Mouse (Mus musculus) left cerebral cortex, postnatal 4 days (tissue): ENCODE data around the gene Fus. TPM values are rescaled to one million over a fixed set of nuclear protein-coding genes. Genes with fewer than 3 reads are reported as not detected.
"Not testable (repeated sequence)": the region's sequence is repeated elsewhere in the genome, so short reads cannot be mapped to it uniquely, and the experiment has no call there.

ENCODE experiments used
- DNase-seq: peaks from one replicate; pipeline ENCODE4 v3.0.0-alpha.2; 2022
- intact Hi-C: fragments of 180-260 bp; cut with DNase I; formaldehyde crosslinking; loops from one replicate; pipeline ENCODE4 v1.15.1; 2025
- total RNA-seq, 2 experiments: library from RNA; stranded (reverse); gene quantifications; 2 replicates each; pipeline ENCODE4 v1.2.3; 2021

The Fus gene
- total RNA-seq, 2 experiments from 2014 or later, result 504 to 524 TPM

DNA sequence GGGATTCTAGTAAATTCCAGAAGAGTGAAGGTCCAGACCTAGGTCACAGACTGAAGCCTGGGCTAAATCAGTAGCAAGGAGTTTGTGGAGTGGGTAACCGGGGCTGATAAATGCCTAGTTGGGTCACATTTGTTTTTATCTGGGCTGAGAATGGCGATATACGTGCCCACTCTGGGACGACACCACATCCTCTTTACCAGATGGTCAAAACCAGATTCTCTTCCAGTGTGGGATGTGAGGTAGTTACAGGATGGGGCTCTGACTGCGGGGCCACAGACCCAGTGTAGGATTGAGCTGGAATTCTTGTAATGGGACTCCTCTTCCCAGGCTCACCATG, 36.9 kb downstream of the Fus start:
- DNase-seq, result no peak
- intact Hi-C loops, result no loop called here

DNA sequence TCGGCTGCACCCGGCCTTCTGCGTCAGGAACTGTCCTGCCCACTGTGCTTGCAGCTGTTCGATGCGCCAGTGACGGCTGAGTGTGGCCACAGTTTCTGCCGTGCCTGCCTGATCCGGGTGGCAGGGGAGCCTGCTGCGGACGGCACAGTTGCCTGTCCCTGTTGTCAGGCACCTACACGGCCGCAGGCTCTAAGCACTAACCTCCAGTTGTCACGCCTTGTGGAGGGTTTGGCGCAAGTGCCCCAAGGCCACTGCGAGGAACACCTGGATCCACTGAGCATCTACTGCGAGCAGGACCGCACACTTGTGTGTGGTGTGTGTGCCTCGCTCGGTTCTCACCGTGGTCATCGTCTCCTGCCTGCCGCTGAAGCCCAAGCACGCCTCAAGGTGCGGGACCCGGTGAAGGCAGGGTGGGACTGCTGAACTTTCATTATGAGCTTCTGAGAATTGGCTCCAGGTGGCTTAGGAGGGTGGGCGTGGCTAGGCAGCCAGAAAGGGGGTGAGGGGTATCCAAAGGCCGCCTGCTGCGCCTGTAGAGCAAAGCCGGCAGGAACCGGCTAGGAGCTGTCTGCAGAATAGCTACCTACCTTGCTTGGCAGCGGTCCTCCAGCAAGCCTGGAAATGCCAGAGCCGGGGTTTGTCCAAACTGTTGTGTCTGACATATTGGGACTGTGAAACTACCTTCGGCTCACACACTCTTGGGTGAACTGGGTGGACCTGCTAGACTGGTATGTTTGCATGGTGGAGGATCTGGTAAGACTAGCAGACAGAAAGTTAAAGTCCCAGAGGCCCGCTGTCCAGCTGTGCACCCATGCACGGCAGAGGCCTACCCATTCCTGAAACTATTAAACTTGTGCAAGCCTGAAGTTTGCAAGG, 37.5 kb downstream of the Fus start:
- DNase-seq, result no peak
- intact Hi-C loops, result no loop called here

DNA sequence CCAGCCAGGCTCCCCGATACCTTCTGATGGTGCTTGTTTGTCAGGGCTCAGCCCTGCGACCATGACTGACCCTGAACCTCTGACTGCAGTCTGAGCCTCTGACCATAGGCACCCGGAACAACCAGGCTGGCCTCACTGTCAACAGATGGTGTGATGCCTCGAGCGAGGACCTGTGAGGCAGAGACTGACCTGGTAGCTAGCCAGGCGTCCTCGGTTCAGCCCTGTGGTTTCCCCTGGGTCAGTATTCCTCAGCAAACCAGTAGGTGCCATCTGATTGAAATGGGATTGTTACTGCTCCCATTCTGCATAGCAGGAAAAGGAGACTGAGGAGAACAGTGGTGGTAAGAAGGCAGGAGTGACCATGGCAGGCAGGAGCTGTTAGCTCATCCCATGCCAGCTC, 38.9 kb downstream of the Fus start:
- intact Hi-C loops, result no loop called here

GRCm38 (mm10) chr7:128009715-128010340, 42.6 kb downstream of the Fus start:
- intact Hi-C loops, result no loop called here
- DNase-seq, result no peak

More for the DNA sequence above, 38.9 kb downstream of the Fus start:
- no peak for DNase-seq

DNA sequence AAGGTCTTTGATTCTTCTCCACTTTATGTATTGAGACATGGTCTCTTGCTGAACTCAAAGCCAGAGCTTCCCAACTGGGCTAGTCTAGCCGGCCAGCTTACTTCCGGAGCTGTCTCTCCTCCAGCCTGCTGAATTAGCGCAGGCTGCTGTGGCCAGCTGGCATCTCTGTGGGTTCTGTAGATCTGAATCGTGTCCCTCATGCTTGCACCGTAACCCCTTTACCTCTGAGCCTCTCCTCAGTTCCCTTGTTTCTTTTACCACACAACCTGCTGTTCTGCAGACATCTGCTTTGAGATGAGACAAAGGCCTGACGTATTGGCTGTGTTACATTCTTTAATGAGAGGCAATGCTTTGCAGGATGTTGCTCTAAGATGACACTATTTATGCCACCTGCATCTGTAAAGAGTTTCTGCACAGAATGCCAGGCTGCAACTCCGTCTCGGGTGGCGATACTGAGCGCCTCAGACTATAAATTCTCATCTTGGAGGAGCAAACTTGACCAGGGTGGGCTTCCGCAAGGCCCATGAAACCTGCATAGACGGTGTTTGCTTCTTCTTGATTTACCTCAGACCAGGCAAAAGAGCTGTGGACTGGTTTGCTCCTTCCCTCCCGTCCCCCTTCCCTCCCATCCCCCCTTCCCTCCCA, 45.0 kb downstream of the Fus start:
- no peak for DNase-seq
- intact Hi-C loops, result no loop called here

- intact Hi-C loops, result no loop called here
- no peak for DNase-seq
Observed at GRCm38 (mm10) chr7:128013116-128013515, 45.9 kb downstream of the Fus start.

- DNase-seq, intact Hi-C loops: not testable (repeated sequence)
Observed at GRCm38 (mm10) chr7:128016134-128016533, 48.9 kb downstream of the Fus start.

- intact Hi-C loops, result no loop called here
- no peak for DNase-seq
Observed at GRCm38 (mm10) chr7:128016650-128017049, 49.4 kb downstream of the Fus start.

- no peak for DNase-seq
- intact Hi-C loops, result no loop called here
Observed at GRCm38 (mm10) chr7:128018275-128018674, 51.0 kb downstream of the Fus start.

GRCm38 (mm10) chr7:128019187-128019586, 51.9 kb downstream of the Fus start:
- no peak for DNase-seq
- intact Hi-C loops, result no loop called here

DNA sequence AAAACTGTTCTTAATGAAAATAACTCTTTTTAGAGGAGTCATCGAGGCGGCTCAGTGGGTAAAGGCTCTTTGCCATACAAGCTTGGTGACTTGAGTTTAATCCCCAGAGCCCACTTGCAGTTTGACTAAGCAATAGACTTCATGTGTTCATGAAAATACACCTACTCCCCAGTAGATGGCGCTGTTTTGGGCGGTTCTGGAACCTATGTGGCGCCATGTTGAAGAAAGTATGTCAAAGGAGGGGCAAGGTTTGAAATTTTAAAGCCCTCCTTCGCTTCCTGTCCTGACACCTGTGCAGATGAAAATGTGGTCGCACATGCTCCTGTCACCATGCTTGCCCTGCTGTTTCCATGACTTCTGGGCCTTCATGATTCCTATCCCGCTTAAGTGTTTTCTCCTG, 55.7 kb downstream of the Fus start:
- intact Hi-C loops, result no loop called here
- DNase-seq, result no peak

DNA sequence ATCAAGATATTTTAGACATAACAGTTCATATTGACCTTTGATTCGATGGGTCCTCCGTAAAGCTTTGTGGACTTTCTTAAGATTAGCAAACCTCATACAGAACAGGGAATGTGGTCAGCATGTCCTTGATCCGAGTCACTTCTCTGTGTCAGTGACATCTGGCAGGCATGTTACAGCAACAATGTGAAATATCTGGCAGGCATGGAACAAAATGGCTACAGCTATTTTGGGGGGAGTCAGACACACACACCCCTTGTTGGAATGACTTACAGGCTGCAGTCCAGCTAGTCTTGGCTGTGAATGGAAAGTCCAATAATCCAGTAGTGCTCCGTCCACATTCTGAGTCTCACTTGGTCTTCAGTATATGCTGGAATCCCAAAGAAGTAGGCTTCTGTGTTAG, 56.3 kb downstream of the Fus start:
- no peak for DNase-seq
- intact Hi-C loops, result no loop called here

- intact Hi-C loops, result no loop called here
- DNase-seq, result no peak
Observed at GRCm38 (mm10) chr7:128024364-128024763, 57.1 kb downstream of the Fus start.

- intact Hi-C loops, result no loop called here
- DNase-seq, result no peak
Observed at GRCm38 (mm10) chr7:128024932-128025331, 57.7 kb downstream of the Fus start.

DNA sequence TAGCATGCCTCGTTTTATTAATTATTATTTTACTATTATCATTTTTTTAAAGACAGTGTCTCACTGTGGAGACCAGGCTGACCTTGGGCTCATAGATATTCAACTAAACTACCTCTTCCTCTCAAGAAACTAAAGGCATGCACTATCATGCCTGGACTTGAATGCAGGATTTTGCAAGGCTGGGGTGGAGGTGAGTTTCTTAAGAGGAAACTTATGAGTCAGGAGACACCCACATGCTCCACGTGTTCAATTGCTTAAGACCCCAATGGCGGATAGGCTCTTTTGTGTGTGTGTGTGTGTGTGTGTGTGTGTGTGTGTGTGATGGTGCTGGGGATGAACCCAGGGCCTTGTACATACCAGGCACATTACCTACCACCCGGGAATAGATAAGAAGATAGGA, 58.1 kb downstream of the Fus start:
- intact Hi-C loops, result no loop called here
- DNase-seq, result no peak

DNA sequence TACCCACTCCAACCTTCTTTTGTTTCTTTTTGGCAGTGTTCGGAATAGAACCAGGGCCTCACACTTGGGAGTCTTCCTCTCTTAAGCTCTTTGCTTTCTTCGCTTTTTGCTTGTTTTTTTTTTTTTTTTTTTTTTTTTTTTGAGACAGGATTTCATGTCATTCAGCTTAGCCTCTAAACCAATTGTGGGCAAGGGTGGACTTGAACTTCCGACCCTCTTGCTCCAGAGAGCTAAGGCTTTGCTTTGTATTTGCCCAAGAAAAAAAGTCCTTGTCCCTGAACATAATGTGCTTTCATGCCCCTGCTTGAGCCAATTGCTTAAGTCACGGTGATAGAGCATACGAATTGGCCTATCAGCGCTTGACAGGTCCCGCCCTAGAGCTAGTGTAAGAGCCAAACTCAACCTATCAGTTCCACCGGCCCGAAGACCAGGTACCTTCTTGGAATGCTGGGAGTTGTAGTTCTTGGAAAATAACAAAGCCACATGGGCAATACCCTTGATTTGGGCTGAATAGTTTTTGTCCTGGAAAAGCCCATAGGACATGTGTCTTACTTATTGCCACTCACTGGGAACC, 64.2 kb downstream of the Fus start:
- peak; percentile 13 for DNase-seq
- intact Hi-C loops, result no loop called here

DNA sequence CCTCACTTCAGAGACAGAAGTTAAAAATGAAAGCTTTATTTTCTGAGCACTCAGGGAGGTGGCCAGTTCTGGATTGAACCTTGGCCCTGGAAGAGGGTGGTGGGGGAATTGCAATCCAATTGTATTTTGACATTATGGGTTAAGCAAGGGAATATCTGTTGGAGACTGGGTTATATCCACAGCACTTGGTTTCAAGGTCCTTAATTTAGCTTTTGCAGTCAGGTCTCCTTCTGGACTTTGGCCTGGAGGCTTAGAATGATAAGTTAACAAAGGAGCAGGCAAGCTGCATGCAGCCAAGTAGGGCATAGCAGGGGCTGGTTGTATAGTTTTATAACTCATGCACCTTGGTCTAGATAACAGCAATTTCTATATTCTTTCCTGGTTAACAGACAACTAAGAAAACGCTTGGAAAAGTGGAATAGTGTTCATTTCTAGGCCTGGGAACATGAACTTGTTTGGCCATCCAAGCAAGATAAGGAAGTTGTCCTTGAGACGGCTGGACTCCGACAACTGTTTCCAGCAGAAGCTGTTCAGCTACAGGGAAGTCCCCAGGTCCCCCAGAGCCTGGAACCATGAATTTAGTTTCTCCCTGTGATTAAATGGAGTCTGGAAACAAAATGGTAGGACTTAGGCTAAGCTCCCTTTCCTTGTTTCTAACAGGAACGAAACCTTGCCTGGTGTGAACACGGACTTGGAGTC, 65.2 kb downstream of the Fus start:
- no peak for DNase-seq
- intact Hi-C loops, result no loop called here

DNA sequence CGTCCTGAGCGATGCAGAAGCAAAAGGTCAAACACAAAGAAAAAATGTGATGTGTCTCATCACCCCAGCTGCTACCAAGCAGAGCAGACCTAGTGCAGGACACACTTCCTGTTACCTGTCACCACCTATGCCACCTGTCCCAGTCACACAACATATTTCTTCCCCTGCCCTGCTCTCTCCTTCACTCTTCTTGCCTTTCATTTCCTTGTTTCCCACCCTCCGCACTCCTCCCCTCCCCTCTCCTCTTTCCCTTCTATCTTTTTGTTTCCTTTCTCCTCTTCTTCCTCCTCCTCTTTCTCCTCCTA, 65.7 kb downstream of the Fus start:
- no peak for DNase-seq
- intact Hi-C loops, result no loop called here

GRCm38 (mm10) chr7:128033616-128034015, 66.4 kb downstream of the Fus start:
- intact Hi-C loops, result no loop called here
- DNase-seq, result no peak
